Mouse (Mus musculus) WW6 (cell line): ENCODE results near the gene Paqr4.

ENCODE experiments used
- DNase-seq: peaks from one replicate; pipeline ENCODE4 v3.0.0-alpha.2; 2013; ENCODE audit warnings: low read depth, low spot score

Gene Paqr4

DNA sequence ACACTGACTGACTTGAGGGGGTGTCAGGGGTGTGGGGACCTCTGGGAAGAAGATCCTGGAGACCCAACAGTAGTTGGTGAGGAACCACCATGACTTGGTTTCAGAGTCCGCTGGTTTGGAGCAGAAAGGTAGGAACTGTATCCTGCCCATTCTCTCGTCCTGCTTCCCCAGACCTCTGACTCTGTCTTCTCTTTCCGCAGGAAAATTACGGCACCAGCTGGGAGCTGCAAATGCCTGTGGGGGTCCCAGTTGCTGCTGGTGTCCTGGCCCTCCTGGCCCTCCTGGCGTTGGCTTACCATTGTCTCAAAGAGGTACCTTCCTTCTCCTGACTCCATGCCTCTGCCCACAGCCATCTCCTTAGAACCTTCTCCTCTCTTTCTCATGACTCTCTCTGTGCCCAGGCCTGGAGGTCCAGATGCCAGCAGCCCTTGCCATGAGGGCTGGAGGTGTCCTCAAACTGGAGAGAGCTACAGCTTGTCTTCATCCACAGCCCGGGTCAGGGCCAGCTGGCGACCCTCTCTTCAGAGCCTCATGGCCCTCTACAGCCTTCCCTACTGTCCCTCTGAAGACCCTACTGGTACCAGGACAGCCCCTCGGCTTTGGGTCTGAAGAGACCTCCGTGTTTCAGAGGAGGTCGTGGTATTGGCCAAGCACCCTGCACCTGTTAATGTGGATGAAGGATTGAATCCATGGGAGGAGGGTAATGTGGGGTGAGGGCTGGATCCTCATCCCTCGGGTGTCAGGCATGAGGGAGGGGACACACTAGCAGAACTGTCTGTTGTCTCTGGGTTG lies 8.9 kb upstream of the Paqr4 start:
- DNase-seq = no peak

DNA sequence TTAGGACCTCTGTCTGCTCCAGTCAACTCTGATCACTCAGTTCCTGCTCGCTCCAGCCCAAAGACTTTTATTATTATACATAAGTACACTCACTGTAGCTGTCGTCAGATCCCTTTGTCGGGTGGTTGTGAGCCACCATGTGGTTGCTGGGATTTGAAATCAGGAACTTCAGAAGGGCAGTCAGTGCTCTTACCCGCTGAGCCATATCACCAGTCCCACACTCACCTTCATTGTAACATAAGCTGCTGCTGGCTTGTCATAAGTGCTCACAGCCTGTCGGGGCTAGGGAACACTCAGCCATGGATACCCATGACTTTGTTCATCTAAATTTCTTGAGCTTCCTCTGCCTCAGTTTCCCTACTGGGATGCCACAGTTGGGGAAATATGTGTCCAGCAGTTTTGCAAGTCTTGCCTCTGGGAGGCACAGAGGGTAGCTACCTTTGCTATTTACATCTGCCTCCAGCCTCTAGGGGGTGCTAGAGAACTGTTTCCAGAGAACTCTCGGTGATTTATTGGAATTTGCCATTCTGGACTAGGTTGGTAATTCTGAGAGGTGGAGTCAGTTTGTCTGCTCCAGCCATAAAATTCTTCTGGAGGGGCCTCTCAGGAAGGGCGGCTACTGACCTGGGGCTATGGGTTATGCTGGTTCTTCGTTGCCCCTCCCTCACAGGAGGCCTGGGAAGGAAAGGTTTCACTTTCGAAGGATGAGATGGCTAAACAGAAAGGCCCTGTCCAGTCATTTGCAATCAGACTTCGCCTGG lies 8.1 kb upstream of the Paqr4 start:
- DNase-seq = no peak

DNA sequence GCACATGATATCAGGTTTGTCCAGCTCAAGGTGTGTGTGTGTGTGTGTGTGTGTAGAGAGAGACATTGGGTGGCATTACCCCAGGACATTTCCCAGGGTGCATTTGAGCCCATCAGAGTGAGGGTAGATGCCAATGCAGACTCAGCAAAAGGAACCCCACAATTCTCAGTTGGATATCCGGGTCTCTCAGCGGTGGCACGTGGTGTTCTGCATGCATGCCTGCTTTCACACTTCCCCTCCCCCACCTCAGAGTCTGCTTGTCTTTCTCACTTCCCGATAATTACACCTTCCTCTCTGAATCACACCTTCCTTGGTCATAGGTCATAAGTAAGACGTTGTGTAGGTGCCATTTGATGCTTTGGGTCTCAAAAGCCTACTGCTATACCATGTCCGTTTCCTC lies 7.4 kb upstream of the Paqr4 start:
- DNase-seq = no peak

DNA sequence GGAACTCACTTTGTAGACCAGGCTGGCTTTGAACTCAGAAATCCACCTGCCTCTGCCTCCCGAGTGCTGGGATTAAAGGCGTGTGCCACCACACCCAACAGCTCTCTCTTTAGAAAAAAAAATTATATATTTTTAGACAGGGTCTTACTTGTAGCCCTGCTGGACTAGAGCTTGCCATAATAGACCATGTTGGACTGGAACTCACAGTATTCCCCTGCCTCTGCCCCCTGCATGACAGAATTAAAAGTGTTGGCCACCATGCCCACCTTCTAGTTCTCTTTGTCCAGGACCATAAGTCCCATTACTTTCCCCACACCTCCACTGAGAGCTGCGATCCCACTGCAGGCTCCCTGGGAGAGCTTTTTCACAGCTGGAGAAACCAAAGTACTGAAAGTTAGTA lies 6.8 kb upstream of the Paqr4 start:
- DNase-seq = no peak

DNA sequence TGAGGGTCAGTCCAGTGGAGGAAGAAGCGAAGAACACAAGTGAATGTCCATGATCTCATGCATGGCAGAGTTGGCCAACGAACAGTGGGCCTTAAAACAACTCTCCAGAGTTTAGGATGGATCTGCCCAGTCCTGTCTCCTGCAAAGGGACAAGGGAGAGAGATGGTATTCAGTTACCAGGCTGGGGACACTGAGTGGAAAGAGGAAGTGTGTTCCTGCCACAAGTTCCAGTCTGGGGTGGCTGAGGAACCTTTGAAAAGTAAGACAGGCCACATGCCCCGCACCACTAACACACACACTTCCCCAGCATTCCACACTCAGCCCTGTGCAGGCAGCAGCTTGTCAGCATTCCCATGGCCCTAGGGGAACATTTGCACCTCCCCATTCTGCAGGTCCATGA lies 6.1 kb upstream of the Paqr4 start:
- DNase-seq = no peak

DNA sequence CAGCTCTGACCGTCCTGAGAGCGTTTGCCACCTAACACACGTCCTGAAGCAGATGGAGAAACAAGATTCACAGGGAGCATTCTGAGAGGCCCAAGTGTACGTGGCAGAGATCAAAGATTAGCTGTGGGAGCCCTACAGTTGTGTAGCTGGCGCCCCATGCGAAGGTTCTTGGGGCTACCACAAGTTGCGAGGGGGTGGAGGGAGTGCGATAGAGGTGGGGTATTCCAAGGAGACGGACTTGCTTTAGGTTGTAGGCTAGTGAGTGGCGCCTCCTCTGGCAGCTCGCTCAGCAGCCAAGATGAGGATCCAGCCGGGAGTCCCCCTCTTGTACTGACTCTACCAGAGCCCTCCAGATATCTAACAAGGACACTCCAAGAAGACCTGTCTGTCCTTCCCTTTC lies 5.6 kb upstream of the Paqr4 start:
- no peak for DNase-seq

DNA sequence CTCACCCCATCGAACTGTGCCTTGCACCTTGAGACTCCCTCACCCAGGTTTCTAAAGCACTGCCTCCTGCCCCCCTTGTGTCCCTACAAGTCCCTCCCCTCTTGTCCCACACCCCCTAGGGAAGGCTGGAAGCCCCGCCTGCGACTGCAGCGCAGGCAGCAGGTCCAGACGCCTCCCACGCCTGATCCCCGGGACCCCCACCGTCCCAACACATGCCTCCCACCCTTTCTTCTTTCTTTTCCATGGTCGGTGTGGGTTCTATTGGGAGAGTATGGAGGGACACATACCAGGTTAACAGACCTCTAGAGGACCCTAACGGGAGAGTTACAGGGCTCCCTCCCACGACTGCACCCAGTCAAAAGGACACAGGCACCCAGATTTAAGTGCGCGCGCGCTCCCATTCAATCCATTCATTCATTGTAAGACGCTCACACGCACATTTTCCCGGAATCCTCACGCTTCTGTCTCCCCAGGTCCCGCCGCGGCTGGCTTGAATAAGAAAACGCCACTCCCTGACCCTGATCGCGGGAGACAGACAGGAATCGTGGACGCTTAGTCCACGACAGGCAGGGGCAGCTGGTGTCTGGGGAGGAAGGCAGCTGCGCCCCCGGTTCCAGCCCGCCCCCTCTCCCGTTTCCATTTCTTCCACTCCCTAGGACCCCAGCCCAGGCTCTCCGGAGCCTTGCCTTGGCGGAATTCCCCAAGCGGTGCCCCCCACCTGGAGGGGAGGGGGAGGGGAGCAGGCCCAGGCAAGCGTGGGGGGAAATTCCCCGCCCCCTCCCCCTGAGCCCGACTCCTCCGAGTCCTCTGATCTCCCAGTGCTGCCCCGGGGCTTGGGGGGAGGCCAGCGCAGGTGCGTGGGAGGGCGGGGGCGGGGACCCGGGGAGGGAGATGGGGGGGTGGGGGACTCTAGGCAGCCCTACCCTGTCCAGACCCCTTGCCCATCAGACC lies 4.9 kb upstream of the Paqr4 start, which contains the start of gene Kremen2:
Kremen2 (minus strand) TSS at position 533 of the 951 bp plus-strand sequence.
- DNase-seq = no peak

DNA sequence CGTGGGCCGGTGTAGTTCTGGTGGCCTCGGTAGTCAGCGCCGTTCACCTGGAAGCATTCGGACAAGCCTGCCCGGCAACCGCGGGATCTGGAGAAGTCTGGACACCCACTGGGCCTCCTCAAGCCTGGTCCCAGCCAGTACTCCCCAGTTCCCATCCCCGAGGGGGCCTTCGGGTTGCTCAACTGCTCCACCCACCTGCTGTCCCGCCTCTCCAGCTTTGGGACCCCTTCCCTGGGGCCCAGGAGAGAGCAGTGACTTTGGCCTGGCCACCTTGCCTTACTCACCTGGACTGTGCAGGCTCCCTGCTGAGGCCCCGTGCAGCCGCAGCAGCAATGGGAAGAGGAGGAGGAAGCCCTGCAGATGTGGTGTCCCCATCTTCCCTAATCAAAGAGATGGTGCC lies 4.0 kb upstream of the Paqr4 start:
- DNase-seq = no peak

DNA sequence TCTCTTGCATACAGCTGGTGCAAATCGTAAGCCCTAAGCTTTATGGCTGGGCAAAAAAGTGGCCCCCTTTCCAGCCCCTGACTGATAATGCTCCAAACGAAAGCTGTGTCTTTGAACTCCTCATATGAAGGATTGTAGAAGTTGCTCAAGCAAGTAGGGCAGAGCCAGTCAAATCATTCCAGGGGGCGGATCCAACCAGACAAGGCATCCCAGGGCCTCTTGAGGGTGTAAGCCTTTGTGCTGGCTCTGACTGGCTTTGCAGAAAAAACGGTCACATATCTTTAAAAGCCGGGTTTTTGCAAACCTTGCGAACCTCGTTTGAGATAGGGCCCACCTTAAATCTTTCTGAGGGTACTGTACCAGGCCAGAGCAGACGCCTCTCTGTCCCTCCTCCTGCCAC lies 3.4 kb upstream of the Paqr4 start:
- DNase-seq = no peak

DNA sequence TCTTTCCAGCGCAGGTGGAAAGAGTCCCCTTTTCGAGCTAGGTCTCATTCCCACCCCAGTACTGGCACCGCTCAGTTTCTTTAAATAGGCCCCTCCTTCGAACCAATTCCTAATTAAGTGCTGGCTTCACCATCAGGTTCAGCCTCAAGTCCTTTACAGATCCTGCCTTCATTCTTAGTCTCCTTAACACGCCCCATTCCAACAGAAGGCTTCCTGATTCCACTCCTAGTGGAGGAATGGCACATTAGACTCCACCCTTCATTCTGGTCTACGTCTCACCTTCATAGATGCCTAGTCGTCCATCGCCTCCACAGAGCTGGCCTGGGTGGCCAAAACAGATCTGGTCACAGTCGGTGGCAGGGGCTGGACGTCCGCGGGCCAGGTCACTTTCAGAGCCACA lies 2.3 kb upstream of the Paqr4 start:
- no peak for DNase-seq

DNA sequence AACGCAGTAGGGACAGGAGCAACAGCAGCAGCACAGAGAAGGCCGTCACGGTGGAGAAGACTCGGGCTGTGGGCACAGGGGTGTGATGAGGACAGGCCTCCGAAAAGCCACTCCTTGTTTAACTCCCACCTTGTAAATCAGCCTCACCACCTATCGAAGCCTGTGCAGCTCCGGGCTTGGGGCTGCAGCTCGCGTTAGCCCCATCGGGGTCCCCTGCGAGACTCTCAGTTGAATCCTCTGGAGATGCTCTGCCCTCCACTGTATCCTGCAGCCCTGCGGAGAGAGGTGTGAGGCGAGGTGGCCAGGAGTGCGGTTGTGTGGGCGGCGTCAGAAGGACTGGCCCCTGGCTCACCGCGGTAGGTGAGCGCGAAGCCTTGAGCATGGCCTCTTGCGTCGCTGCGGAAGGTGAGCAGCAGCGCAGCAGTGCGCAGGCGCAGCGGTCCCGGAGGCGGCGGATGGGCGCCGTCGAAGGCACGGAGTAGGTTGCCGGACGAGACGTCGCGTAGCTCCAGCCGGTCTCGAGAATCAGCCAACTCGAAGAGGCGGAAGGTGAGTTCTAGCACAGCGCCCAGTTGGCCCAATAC lies 1.6 kb upstream of the Paqr4 start:
- no peak for DNase-seq

DNA sequence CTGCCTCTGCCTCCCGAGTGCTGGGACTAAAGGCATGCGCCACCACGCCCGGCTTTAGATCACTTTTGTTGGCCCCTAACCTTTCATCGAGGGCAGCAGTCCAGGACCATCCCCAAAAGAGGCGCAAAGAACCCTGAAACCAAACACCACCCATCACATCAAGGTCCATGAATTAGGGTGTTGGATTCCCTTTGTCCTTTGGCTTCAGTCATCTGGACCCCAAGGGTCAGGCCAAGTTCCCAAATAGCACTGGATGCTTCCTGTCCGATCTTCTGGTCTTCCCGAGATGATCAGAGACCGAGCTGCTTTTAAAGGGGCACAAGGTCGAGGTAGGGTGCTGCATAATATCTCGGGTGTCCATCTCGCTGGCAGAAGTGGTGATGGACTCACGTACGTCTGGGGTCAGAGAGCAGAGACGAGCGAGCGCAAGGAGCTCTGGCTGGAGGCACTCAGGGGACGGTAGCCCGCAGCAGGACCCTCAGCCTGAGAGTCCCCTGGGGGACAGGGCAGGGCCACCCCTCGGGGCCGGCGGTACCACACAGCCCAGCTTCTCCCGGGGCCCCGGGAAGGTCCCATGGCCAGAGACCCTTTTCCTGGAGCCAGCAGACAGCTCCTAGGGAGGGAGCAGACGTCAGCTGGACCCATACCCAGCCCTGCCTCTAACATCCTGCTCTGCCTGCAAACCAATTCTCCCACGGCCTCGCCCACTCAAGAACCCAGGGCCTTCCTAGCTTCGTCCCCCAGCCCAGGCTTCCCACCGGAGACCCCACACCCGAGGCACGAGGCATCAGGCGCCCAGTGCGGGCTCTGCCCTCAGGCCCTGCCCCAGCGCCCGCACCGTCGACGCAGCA lies 917 bp upstream of the Paqr4 start:
- DNase-seq = no peak

DNA sequence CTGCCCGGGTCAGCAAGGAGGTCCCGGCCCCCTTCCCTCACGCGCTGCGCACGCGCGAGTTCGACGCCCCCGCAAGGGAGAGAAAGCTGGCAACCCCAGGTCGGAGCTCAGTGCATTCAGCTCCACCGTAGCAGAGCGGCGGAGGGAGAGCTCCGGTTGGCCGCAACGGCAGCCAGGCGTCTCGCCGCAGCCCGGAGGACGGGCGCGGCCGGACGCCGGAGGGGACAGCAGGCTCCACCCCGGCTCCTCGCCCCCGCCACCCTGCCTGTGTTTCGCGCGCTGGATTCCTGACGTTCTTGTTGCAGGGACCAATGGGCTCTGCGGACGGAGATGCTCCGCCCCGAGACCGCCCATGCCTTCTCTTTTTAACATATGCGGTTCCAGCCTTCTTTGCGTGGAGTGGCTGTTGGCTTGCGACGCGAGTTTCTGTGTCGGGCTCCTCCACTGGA lies 507 bp downstream of the Paqr4 start:
- DNase-seq = no peak

DNA sequence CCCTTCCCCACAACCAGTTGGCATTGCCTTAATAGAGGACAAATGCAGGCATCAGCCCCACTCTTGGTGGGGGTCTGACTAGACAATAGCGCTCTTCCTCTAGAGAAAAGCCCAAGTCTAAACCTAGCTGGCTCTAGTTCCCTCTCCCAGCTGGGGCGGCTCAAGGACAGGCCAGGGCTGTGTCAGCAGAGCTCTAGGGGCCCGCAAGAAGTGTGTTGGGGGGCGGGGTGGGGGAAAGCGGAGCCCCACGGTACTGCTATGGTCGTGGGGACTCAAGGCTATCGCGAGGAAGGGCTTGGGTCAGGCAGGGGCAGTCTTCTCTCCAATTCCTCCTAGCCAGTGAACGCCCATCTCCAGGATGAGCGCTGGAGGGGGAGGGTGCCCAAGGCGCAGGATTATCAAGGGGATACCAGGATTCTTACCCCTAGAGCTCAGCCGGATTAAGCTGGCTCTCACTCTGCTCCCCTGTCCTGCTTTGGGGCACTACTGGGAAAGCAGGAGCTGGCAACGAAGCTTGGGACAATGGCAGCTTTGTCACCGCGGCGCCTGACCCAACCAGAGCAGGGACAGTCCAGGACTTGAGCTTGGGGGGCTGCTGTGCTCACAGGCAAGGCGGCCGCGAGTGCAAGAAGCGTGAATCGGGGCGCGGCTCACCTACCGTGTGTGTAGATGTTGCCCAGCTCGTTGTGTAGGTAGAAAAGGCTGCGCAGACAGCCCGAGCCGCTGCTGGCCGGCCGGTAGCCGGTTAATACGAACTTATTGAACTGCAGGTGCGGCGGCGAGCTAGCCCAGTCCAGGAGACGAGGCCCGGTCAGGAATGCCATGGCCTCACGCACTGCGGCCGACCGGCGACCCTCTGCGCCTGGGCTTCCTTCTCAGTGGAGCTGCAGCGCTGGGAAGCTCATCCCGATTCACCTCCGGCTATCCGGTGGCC lies 1.2 kb downstream of the Paqr4 start:
- DNase-seq = no peak

DNA sequence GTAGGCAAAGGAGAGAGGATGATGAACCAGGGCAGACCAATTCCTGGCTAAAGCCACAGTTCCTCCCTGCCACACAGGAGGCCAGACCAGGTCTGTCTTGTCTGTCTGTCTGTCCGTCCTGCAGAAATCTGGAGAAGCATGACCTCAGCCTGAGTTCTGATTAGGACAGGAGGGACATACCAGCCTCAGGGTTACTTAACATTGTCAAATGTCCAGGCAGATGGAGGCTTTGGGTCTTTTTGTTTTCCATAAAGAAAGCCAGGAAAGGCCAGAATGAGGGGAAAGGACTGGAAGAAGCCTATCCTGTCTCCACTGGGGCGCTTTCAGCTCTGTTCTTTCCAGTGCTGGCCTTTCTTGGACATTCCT lies 1.8 kb downstream of the Paqr4 start:
- DNase-seq = no peak

DNA sequence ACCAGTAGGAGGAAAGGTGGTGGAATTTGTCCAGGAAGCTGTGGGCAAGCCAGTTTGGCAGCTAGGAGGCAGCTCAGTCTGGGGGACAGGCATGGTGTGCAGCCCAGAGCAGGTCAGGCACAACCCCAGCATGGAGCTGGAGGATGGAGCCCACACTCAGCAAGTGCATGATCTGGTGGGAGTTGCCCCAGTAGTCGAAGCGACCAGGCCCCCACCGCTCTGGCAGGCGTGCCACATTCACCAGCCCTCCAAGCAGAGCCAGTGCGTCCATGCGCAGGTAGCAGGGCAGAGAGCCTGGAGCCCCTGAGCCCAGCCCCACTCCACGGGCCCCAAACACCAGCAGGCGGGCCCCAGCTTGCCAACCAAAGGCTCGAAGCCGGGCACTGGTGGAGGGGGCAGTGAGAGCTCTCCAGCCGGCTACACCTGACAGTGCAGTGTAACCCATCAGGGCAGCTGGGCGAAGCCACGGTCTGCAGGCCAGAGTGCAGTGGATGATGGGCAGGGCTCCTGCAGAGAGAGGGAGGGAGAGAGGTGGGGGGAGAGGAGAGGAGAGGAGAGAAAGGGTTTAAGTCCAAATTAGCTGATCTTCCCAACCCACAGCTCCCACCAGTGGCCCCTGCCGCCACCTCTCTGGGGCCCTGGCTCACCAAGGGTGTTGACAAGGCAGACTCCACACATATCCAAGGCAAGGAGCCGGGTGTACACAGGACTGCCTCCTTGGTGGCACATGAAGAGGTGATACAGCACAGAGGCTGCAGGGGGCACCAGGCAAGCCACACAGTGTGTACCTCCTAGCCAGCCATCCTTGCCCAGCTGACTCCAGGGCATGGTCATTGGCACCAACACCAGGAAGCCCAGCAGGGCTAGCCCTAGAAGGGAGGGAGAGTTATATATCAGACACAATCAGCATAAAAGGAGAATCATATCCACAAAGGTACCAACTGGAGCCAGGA lies 2.9 kb downstream of the Paqr4 start:
- DNase-seq = no peak

DNA sequence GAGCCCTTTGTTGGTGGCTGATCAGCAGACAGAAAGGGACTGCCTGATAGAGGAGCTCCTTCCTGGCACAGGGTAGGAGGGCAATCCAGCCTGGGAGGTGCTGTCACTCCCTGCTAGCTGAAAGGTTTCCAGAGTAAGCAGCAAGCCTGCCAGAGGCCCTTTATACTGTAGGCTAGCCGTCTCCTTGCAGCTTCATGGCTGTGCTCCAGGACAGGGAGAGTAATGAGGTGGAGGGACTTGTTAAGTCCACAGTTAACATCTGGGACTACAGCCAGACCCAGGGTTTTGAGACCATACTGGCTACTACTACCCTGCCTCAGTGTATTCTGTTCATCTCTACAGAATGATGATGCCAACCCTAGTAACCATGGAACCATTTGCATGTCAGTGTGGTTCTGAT lies 6.3 kb downstream of the Paqr4 start:
- no peak for DNase-seq

DNA sequence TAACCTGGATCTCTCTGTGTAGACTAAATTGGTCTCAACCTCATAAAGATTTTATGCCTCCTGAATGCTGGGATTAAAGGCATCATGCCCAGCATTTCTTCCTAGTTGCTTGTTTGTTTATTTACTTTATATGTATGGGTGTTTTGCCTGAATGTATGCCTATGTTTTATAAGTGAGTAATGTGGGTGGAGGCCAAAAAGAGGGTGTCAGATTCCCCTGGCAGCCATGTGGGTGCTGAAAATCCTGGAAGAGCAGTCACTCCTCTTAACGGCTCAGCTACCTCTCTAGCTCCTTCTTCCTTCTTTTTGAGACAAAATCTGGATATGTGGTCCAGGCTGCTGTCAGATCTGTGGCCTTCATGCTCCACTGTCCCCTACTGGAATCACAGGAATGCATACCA lies 10.2 kb downstream of the Paqr4 start:
- no peak for DNase-seq

DNA sequence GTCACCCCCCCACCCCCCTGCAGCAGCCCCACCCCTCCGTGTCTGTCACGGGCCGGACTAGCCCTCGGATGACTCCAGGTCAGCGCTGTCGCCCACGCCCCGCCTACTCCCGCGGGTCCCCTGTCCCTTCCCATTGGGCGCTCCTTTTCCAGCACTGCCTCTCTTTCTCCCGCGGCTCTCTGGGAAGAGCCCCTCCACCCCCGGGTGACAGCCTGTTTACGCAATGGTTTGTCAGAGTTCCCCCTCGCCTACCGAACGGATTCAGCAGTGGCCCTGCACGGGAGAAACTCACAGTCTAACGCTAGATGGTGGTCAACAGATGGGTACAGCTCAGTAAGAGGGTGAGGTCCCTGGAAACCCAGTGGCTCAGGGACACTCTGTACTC lies 13.9 kb downstream of the Paqr4 start:
- no peak for DNase-seq
